Mouse (Mus musculus) intestine, embryonic 14.5 days (tissue): Measurements from ENCODE around the gene Rnf216. TPM values are rescaled to one million over a fixed set of nuclear protein-coding genes. Genes with fewer than 3 reads are reported as not detected.

ENCODE experiments used
- ATAC-seq: fragments of 200-750 bp; cut with Nextera tagmentation; replicated peaks from 2 replicates; pipeline ENCODE4 v1.8.0; 2017; ENCODE audit warnings: low read depth, moderate number of reproducible peaks, moderate TSS enrichment, moderate library complexity; ENCODE audit not compliant: low FRiP score, low TSS enrichment
- DNase-seq: peaks from one replicate; pipeline ENCODE4 v3.0.0-alpha.2; 2018; ENCODE audit warnings: low spot score
- H3K27ac ChIP-seq: fragments of 300-500 bp; sonication (generic); 2 replicates; pipeline ENCODE4 v1.5.1; 2014; ENCODE audit warnings: low read depth, mild to moderate bottlenecking, control low read depth
- H3K27me3 ChIP-seq: fragments of 300-500 bp; sonication (generic); replicated peaks from 2 replicates; pipeline ENCODE4 v1.6.1; 2014; ENCODE audit warnings: low read length, control low read depth; ENCODE audit not compliant: control insufficient read depth, insufficient read depth
- H3K36me3 ChIP-seq: fragments of 300-500 bp; sonication (generic); 2 replicates; pipeline ENCODE4 v1.6.1; 2014; ENCODE audit warnings: low read length, control low read depth; ENCODE audit not compliant: control insufficient read depth, insufficient read depth
- H3K4me1 ChIP-seq: fragments of 300-500 bp; sonication (generic); replicated peaks from 2 replicates; pipeline ENCODE4 v1.6.1; 2014; ENCODE audit warnings: low read length, control low read depth, mixed read lengths; ENCODE audit not compliant: control insufficient read depth, insufficient read depth
- H3K4me2 ChIP-seq: fragments of 300-500 bp; sonication (generic); 2 replicates; pipeline ENCODE4 v1.6.1; 2014; ENCODE audit warnings: low read length
- H3K4me3 ChIP-seq: fragments of 300-500 bp; sonication (generic); 2 replicates; pipeline ENCODE4 v1.5.1; 2014; ENCODE audit warnings: low read depth, low read length, control low read depth, mixed read lengths
- H3K9ac ChIP-seq: fragments of 300-500 bp; sonication (generic); 2 replicates; pipeline ENCODE4 v1.6.1; 2014; ENCODE audit warnings: mild to moderate bottlenecking, low read length
- H3K9me3 ChIP-seq: fragments of 300-500 bp; sonication (generic); 2 replicates; pipeline ENCODE4 v1.6.1; 2016; ENCODE audit warnings: low read length, control low read depth; ENCODE audit not compliant: control insufficient read depth
- WGBS: fragments of 180-500 bp; shearing (Covaris S2); extraction: QIAGEN DNeasy Blood & Tissue Kit; methylation state at CpG from one replicate; pipeline ENCODE4 v1.1.7; 2014; 5-methylcytosine and 5-hydroxymethylcytosine counted together
- polyA plus RNA-seq: library from polyadenylated mRNA; unstranded; fragments of >200 nt; fragmentation: Nextera tagmentation; extraction: Ambion mirVana; gene quantifications from 2 replicates; pipeline ENCODE4 v1.2.1, GENCODE M21; 2014

Rnf216 gene
- polyA plus RNA-seq, 1 experiment from 2014 or later, result 32.0 TPM

- Histone ChIP-seq H3K9ac (no peak overlapping the region), H3K36me3 (peaks cover 24% of the 10 kb centered on the region; the same call in 1 of the 2 replicates), H3K4me3 (no peak overlapping the region), H3K9me3 (no peaks in the 10 kb centered on the region), H3K4me1 (peaks cover 24% of the 10 kb centered on the region), H3K4me2 (no peak overlapping the region), H3K27ac (peak overlapping the region; percentile 14; the same call in 1 of the 2 replicates), H3K27me3 (no peaks in the 10 kb centered on the region)
- DNase-seq (no peak), ATAC-seq (no peak)
- 53% methylated on average over 3 of the region's 3 CpGs for WGBS
Measured at GRCm38 (mm10) chr5:143055501-143056125, 57.2 kb downstream of the Rnf216 start.

DNA sequence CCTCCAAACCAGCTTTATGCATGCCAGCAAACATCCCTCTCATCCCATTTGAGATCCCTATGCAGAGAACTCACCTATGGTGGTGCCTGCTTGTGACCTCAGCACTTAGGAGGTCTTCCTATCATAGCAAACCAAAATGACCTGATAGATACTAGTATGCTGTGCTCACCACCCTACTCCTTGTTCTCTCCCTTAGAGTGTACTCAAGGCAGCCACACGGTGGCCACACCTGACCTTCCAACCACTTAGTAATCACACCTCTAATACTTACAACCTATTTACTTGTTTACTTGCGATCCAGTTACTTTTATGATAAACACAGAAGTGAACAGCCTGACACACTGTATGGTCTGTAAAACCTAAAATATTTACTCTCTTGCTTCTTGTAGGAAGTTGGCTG lies 58.1 kb downstream of the Rnf216 start:
- Histone ChIP-seq H3K4me2 (no peak overlapping the region), H3K4me1 (peaks cover 32% of the 10 kb centered on the region), H3K4me3 (no peak overlapping the region), H3K27me3 (no peaks in the 10 kb centered on the region), H3K9ac (no peak overlapping the region), H3K36me3 (peaks cover 18% of the 10 kb centered on the region; the same call in 1 of the 2 replicates), H3K9me3 (no peaks in the 10 kb centered on the region), H3K27ac (no peak overlapping the region)
- 79% methylated on average over 2 of the region's 2 CpGs for WGBS
- no peak for ATAC-seq
- DNase-seq, result no peak

- peaks cover 11% of the 10 kb centered on the region; the same call in 1 of the 2 replicates for H3K36me3 ChIP-seq
- DNase-seq (no peak), ATAC-seq (no peak)
- no peaks in the 10 kb centered on the region for H3K9me3 ChIP-seq
- no peak overlapping the region for H3K4me3 ChIP-seq
- 58% methylated on average over 5 of the region's 5 CpGs for WGBS
- no peak overlapping the region for H3K4me2 ChIP-seq
- H3K27ac ChIP-seq, result peak overlapping the region; percentile 30
- H3K4me1 ChIP-seq, result peaks cover 36% of the 10 kb centered on the region
- H3K27me3 ChIP-seq, result no peaks in the 10 kb centered on the region
- no peak overlapping the region for H3K9ac ChIP-seq
Measured at GRCm38 (mm10) chr5:143053132-143053972, 59.4 kb downstream of the Rnf216 start.

- 91% methylated on average over 2 of the region's 2 CpGs for WGBS
- ATAC-seq (no peak), DNase-seq (no peak)
- no peak overlapping the region for H3K9ac ChIP-seq
- H3K4me2 ChIP-seq, result no peak overlapping the region
- H3K27me3 ChIP-seq, result no peaks in the 10 kb centered on the region
- H3K4me1 ChIP-seq, result peaks cover 34% of the 10 kb centered on the region
- H3K36me3 ChIP-seq, result peaks cover 11% of the 10 kb centered on the region; the same call in 1 of the 2 replicates
- H3K4me3 ChIP-seq, result no peak overlapping the region
- no peaks in the 10 kb centered on the region for H3K9me3 ChIP-seq
- H3K27ac ChIP-seq, result no peak overlapping the region
Measured at GRCm38 (mm10) chr5:143052677-143053076, 60.1 kb downstream of the Rnf216 start.

DNA sequence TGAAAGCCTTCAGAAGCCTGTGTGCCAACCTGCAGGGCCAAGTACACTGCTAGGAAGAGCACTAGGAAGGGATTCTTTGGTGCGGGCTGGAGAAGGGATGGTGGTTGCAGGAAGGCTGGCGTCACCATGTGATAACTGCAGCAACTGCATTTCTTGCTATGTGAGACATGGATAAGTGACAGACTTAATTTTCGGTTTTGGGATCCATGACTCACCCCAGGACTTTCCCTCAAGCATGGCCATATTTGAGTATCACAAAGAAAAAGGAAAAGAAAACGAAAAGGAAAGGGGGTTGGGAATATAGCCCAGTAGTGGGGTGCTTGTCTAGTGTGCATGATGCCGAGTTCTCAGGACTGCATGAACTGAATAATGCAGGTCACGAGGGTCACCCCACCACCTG lies 60.9 kb downstream of the Rnf216 start:
- Histone ChIP-seq H3K27me3 (no peaks in the 10 kb centered on the region), H3K27ac (no peak overlapping the region), H3K4me1 (peaks cover 32% of the 10 kb centered on the region), H3K36me3 (peaks cover 14% of the 10 kb centered on the region; the same call in 1 of the 2 replicates), H3K9me3 (no peaks in the 10 kb centered on the region), H3K4me3 (no peak overlapping the region), H3K9ac (no peak overlapping the region), H3K4me2 (no peak overlapping the region)
- DNase-seq, result no peak
- WGBS, result 91% methylated on average over 6 of the region's 6 CpGs
- ATAC-seq, result no peak

DNA sequence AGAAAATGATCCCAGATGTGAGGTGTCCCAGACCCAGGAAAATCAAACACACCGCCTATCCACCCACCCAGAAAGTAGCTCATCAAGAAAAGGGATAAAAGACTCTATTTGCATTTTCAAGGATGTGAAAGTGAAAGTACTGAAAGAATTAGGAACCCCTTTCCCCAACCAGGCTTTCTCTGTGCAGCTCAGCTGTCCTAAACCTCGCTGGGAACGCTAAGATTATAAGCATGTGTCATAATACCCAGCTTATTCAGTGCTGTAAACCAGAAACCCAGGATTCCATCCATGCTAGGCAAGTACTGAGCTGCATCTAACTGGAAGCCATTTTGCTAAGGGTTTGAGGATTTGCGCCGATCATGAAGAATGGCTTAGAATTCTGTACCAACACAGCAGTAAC lies 62.5 kb downstream of the Rnf216 start:
- no peaks in the 10 kb centered on the region for H3K27me3 ChIP-seq
- DNase-seq (no peak), ATAC-seq (no peak)
- WGBS, result 67% methylated on average over 5 of the region's 5 CpGs
- H3K36me3 ChIP-seq, result peaks cover 18% of the 10 kb centered on the region
- peaks cover 26% of the 10 kb centered on the region for H3K4me1 ChIP-seq
- H3K27ac ChIP-seq, result peak overlapping the region; percentile 57
- H3K9me3 ChIP-seq, result no peaks in the 10 kb centered on the region
- H3K9ac ChIP-seq, result no peak overlapping the region
- H3K4me2 ChIP-seq, result no peak overlapping the region
- no peak overlapping the region for H3K4me3 ChIP-seq

DNA sequence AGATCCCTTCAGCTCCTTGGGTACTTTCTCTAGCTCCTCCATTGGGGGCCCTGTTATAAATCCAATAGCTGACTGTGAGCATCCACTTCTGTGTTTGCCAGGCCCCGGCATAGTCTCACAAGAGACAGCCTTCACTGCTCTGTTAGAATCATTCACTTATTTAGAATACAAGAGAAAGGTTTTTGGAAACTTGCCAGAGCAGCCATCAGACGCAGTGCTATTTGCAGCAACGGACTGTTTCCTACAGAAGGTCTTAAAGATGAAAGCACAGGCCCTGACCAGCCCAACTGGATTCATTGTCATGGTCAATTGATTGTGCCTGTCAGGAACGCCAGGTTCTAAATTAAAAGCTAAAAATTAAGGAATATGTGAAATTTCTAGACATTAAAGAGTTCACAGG lies 63.0 kb downstream of the Rnf216 start:
- no peak overlapping the region for H3K9ac ChIP-seq
- no peaks in the 10 kb centered on the region for H3K27me3 ChIP-seq
- H3K4me3 ChIP-seq, result no peak overlapping the region
- no peak for DNase-seq
- H3K4me2 ChIP-seq, result no peak overlapping the region
- ATAC-seq, result no peak
- WGBS, result 34% methylated on average over 4 of the region's 4 CpGs
- H3K36me3 ChIP-seq, result peaks cover 24% of the 10 kb centered on the region
- H3K27ac ChIP-seq, result peak overlapping the region; percentile 57
- H3K4me1 ChIP-seq, result peaks cover 26% of the 10 kb centered on the region
- no peaks in the 10 kb centered on the region for H3K9me3 ChIP-seq

DNA sequence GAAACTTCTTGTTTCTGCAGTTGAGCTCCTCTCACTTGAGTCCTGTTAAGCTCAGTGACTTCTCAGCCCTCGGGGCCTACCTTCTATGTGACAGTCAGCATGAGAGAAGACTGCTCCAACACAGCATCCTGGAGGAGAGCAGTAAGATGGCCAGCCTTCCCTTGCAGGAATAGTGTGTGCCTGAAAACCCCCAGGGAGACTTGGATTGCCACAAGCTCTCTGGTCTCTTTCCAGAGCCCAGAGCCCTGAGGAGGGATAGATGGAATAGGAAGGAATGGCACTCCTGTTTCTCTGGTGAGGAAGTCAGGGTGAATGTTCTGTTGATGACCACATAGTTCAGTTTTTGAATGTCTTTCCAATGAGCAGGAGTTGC lies 63.8 kb downstream of the Rnf216 start:
- H3K27ac ChIP-seq, result peak overlapping the region; percentile 57
- 78% methylated on average over 1 of the region's 1 CpGs for WGBS
- DNase-seq (no peak), ATAC-seq (no peak)
- H3K4me1 ChIP-seq, result peaks cover 26% of the 10 kb centered on the region
- H3K4me3 ChIP-seq, result no peak overlapping the region
- peaks cover 28% of the 10 kb centered on the region for H3K36me3 ChIP-seq
- no peaks in the 10 kb centered on the region for H3K27me3 ChIP-seq
- no peaks in the 10 kb centered on the region for H3K9me3 ChIP-seq
- no peak overlapping the region for H3K4me2 ChIP-seq
- no peak overlapping the region for H3K9ac ChIP-seq
